Mouse (Mus musculus) neural tube, embryonic 14.5 days (tissue): ENCODE data around the gene Neurl1a. TPM values are rescaled to one million over a fixed set of nuclear protein-coding genes. Genes with fewer than 3 reads are reported as not detected.
A peak's percentile ranks its signal among the peaks of the same experiment; 100 is the strongest.

Experiments
- ATAC-seq: fragments of 200-750 bp; cut with Nextera tagmentation; 2 replicates; pipeline ENCODE4 v1.8.0; 2017; ENCODE audit warnings: low read depth, mild to moderate bottlenecking, moderate TSS enrichment, moderate library complexity
- H3K27ac ChIP-seq: fragments of 300-500 bp; sonication (generic); 2 replicates; pipeline ENCODE4 v1.5.1; 2014; ENCODE audit warnings: low read depth, mild to moderate bottlenecking, control low read depth, low read length, moderate library complexity, mixed read lengths
- H3K27me3 ChIP-seq: fragments of 300-500 bp; sonication (generic); 2 replicates; pipeline ENCODE4 v1.6.1; 2014; ENCODE audit warnings: low read length; ENCODE audit not compliant: control insufficient read depth, insufficient read depth
- H3K36me3 ChIP-seq: fragments of 300-500 bp; sonication (generic); 2 replicates; pipeline ENCODE4 v1.6.1; 2014; ENCODE audit warnings: low read length, mixed read lengths; ENCODE audit not compliant: control insufficient read depth, insufficient read depth
- H3K4me1 ChIP-seq: fragments of 300-500 bp; sonication (generic); 2 replicates; pipeline ENCODE4 v1.6.1; 2014; ENCODE audit warnings: low read length; ENCODE audit not compliant: control insufficient read depth, insufficient read depth
- H3K4me2 ChIP-seq: fragments of 300-500 bp; sonication (generic); 2 replicates; pipeline ENCODE4 v1.6.1; 2014; ENCODE audit warnings: mild to moderate bottlenecking, low read depth, low read length, control low read depth
- H3K4me3 ChIP-seq: fragments of 300-500 bp; sonication (generic); 2 replicates; pipeline ENCODE4 v1.5.1; 2014; ENCODE audit warnings: low read depth, low read length, control low read depth, mixed read lengths
- H3K9ac ChIP-seq: fragments of 300-500 bp; sonication (generic); replicated peaks from 2 replicates; pipeline ENCODE4 v1.6.1; 2014; ENCODE audit warnings: low read depth, mild to moderate bottlenecking, control low read depth, low read length, mixed read lengths
- H3K9me3 ChIP-seq: fragments of 300-500 bp; sonication (generic); 2 replicates; pipeline ENCODE4 v1.6.1; 2016; ENCODE audit warnings: low read length; ENCODE audit not compliant: control insufficient read depth
- WGBS: fragments of 180-500 bp; shearing (Covaris S2); extraction: QIAGEN DNeasy Blood & Tissue Kit; methylation state at CpG from one replicate; pipeline ENCODE4 v1.1.7; 2014; 5-methylcytosine and 5-hydroxymethylcytosine counted together
- polyA plus RNA-seq: library from polyadenylated mRNA; unstranded; fragments of >200 nt; fragmentation: Nextera tagmentation; extraction: Ambion mirVana; gene quantifications from 2 replicates; pipeline ENCODE4 v1.2.1, GENCODE M21; 2014

Neurl1a gene
- polyA plus RNA-seq, 1 experiment from 2014 or later = 14.4 TPM

- no peaks in the 10 kb centered on the region for H3K4me1 ChIP-seq
- 70% methylated on average over 13 of the region's 13 CpGs for WGBS
- H3K4me2 ChIP-seq = no peak overlapping the region
- no peaks in the 10 kb centered on the region for H3K36me3 ChIP-seq
- ATAC-seq = no peak
- H3K27me3 ChIP-seq = no peaks in the 10 kb centered on the region
- H3K9ac ChIP-seq = no peak overlapping the region
- H3K27ac ChIP-seq = no peak overlapping the region
- H3K4me3 ChIP-seq = no peak overlapping the region
- H3K9me3 ChIP-seq = no peaks in the 10 kb centered on the region
Measured at GRCm38 (mm10) chr19:47198671-47199350, 20.2 kb downstream of the Neurl1a start.

- no peak overlapping the region for H3K9ac ChIP-seq
- no peaks in the 10 kb centered on the region for H3K4me1 ChIP-seq
- ATAC-seq = no peak
- no peaks in the 10 kb centered on the region for H3K9me3 ChIP-seq
- H3K4me2 ChIP-seq = no peak overlapping the region
- no peak overlapping the region for H3K4me3 ChIP-seq
- H3K27me3 ChIP-seq = no peaks in the 10 kb centered on the region
- H3K36me3 ChIP-seq = no peaks in the 10 kb centered on the region
- 54% methylated on average over 12 of the region's 12 CpGs for WGBS
- no peak overlapping the region for H3K27ac ChIP-seq
Measured at GRCm38 (mm10) chr19:47201972-47202371, 23.4 kb downstream of the Neurl1a start.

GRCm38 (mm10) chr19:47202429-47202828, 23.8 kb downstream of the Neurl1a start:
- 71% methylated on average over 6 of the region's 6 CpGs for WGBS
- ATAC-seq = no peak

GRCm38 (mm10) chr19:47203042-47203441, 24.4 kb downstream of the Neurl1a start:
- Histone ChIP-seq H3K4me1 (no peaks in the 10 kb centered on the region), H3K27ac (no peak overlapping the region), H3K4me3 (no peak overlapping the region), H3K4me2 (no peak overlapping the region), H3K9me3 (no peaks in the 10 kb centered on the region), H3K36me3 (no peaks in the 10 kb centered on the region), H3K9ac (no peak overlapping the region), H3K27me3 (no peaks in the 10 kb centered on the region)
- no peak for ATAC-seq
- 96% methylated on average over 6 of the region's 6 CpGs for WGBS

More at GRCm38 (mm10) chr19:47202429-47202828, 23.8 kb downstream of the Neurl1a start:
- no peak overlapping the region for H3K27ac ChIP-seq
- no peak overlapping the region for H3K4me3 ChIP-seq
- H3K4me2 ChIP-seq = no peak overlapping the region
- no peaks in the 10 kb centered on the region for H3K4me1 ChIP-seq
- H3K27me3 ChIP-seq = no peaks in the 10 kb centered on the region
- H3K9me3 ChIP-seq = no peaks in the 10 kb centered on the region
- H3K36me3 ChIP-seq = no peaks in the 10 kb centered on the region
- no peak overlapping the region for H3K9ac ChIP-seq

- 95% methylated on average over 6 of the region's 6 CpGs for WGBS
- no peak overlapping the region for H3K9ac ChIP-seq
- H3K4me3 ChIP-seq = no peak overlapping the region
- H3K9me3 ChIP-seq = no peaks in the 10 kb centered on the region
- H3K4me1 ChIP-seq = no peaks in the 10 kb centered on the region
- H3K4me2 ChIP-seq = no peak overlapping the region
- ATAC-seq = no peak
- no peaks in the 10 kb centered on the region for H3K27me3 ChIP-seq
- H3K36me3 ChIP-seq = no peaks in the 10 kb centered on the region
- no peak overlapping the region for H3K27ac ChIP-seq
Measured at GRCm38 (mm10) chr19:47204653-47205052, 26.0 kb downstream of the Neurl1a start.

- Histone ChIP-seq H3K36me3 (no peaks in the 10 kb centered on the region), H3K4me2 (no peak overlapping the region), H3K4me1 (no peaks in the 10 kb centered on the region), H3K27ac (no peak overlapping the region), H3K27me3 (no peaks in the 10 kb centered on the region), H3K9ac (no peak overlapping the region), H3K4me3 (no peak overlapping the region), H3K9me3 (no peaks in the 10 kb centered on the region)
- 93% methylated on average over 1 of the region's 1 CpGs for WGBS
- no peak for ATAC-seq
Measured at GRCm38 (mm10) chr19:47206126-47206525, 27.5 kb downstream of the Neurl1a start.

- H3K4me3 ChIP-seq = no peak overlapping the region
- WGBS = 90% methylated on average over 4 of the region's 4 CpGs
- H3K9ac ChIP-seq = no peak overlapping the region
- H3K9me3 ChIP-seq = no peaks in the 10 kb centered on the region
- ATAC-seq = no peak
- H3K36me3 ChIP-seq = no peaks in the 10 kb centered on the region
- H3K4me1 ChIP-seq = peaks cover 7% of the 10 kb centered on the region
- no peaks in the 10 kb centered on the region for H3K27me3 ChIP-seq
- no peak overlapping the region for H3K4me2 ChIP-seq
- H3K27ac ChIP-seq = no peak overlapping the region
Measured at GRCm38 (mm10) chr19:47210432-47210831, 31.8 kb downstream of the Neurl1a start.

GRCm38 (mm10) chr19:47211609-47212312, 33.1 kb downstream of the Neurl1a start:
- peak; percentile 83 for ATAC-seq

GRCm38 (mm10) chr19:47212401-47212800, 33.8 kb downstream of the Neurl1a start:
- Histone ChIP-seq H3K4me1 (peaks cover 7% of the 10 kb centered on the region), H3K4me3 (no peak overlapping the region), H3K27ac (peak overlapping the region; percentile 69), H3K27me3 (no peaks in the 10 kb centered on the region), H3K4me2 (no peak overlapping the region), H3K9ac (0 out of 2 replicates have a peak overlapping the region, but pooled peaks have one; percentile 7), H3K9me3 (no peaks in the 10 kb centered on the region), H3K36me3 (no peaks in the 10 kb centered on the region)
- no peak for ATAC-seq
- WGBS = 56% methylated on average over 7 of the region's 7 CpGs

More at GRCm38 (mm10) chr19:47211609-47212312, 33.1 kb downstream of the Neurl1a start:
- no peak overlapping the region for H3K4me3 ChIP-seq
- H3K9ac ChIP-seq = 0 out of 2 replicates have a peak overlapping the region, but pooled peaks have one; percentile 7
- no peaks in the 10 kb centered on the region for H3K9me3 ChIP-seq
- peaks cover 7% of the 10 kb centered on the region for H3K4me1 ChIP-seq
- H3K27me3 ChIP-seq = no peaks in the 10 kb centered on the region
- peak overlapping the region; percentile 69 for H3K27ac ChIP-seq
- WGBS = 51% methylated on average over 10 of the region's 10 CpGs
- no peak overlapping the region for H3K4me2 ChIP-seq
- H3K36me3 ChIP-seq = no peaks in the 10 kb centered on the region
